Mouse (Mus musculus) heart, embryonic 15.5 days (tissue): Measurements from ENCODE around the gene Cux1. TPM values are rescaled to one million over a fixed set of nuclear protein-coding genes. Genes with fewer than 3 reads are reported as not detected.
A peak's percentile ranks its signal among the peaks of the same experiment; 100 is the strongest.

Source experiments
- ATAC-seq: fragments of 200-750 bp; cut with Nextera tagmentation; replicated peaks from 2 replicates; pipeline ENCODE4 v1.8.0; 2017; ENCODE audit warnings: low read depth, moderate TSS enrichment; ENCODE audit not compliant: insufficient number of reproducible peaks, insufficient read depth, low FRiP score
- H3K27ac ChIP-seq: fragments of 300-500 bp; sonication (generic); 2 replicates; pipeline ENCODE4 v1.5.1; 2015; ENCODE audit warnings: mild to moderate bottlenecking, inconsistent platforms
- H3K27me3 ChIP-seq: fragments of 300-500 bp; sonication (generic); 2 replicates; pipeline ENCODE4 v1.6.1; 2015; ENCODE audit warnings: inconsistent platforms
- H3K36me3 ChIP-seq: fragments of 300-500 bp; sonication (generic); 2 replicates; pipeline ENCODE4 v1.6.1; 2015; ENCODE audit warnings: mild to moderate bottlenecking, inconsistent platforms
- H3K4me1 ChIP-seq: fragments of 300-500 bp; sonication (generic); replicated peaks from 2 replicates; pipeline ENCODE4 v1.6.1; 2015; ENCODE audit warnings: inconsistent platforms
- H3K4me2 ChIP-seq: fragments of 300-500 bp; sonication (generic); 2 replicates; pipeline ENCODE4 v1.6.1; 2015; ENCODE audit warnings: inconsistent platforms, mild to moderate bottlenecking, moderate library complexity
- H3K4me3 ChIP-seq: fragments of 300-500 bp; sonication (generic); 2 replicates; pipeline ENCODE4 v1.5.1; 2015; ENCODE audit warnings: mild to moderate bottlenecking, inconsistent platforms
- H3K9ac ChIP-seq: fragments of 300-500 bp; sonication (generic); 2 replicates; pipeline ENCODE4 v1.6.1; 2015; ENCODE audit warnings: mild to moderate bottlenecking, inconsistent platforms
- H3K9me3 ChIP-seq: fragments of 300-500 bp; sonication (generic); replicated peaks from 2 replicates; pipeline ENCODE4 v1.6.1; 2016; ENCODE audit warnings: inconsistent platforms
- WGBS: fragments of 180-500 bp; shearing (Covaris S2); methylation state at CpG from one replicate; pipeline ENCODE4 v1.1.7; 2015; ENCODE audit warnings: mixed read lengths; 5-methylcytosine and 5-hydroxymethylcytosine counted together
- polyA plus RNA-seq: library from polyadenylated mRNA; unstranded; fragments of >200 nt; fragmentation: Nextera tagmentation; extraction: Ambion mirVana; gene quantifications from 2 replicates; pipeline ENCODE4 v1.2.1, GENCODE M21; 2015

The Cux1 gene
- polyA plus RNA-seq, 1 experiment from 2014 or later: 71.2 TPM

GRCm38 (mm10) chr5:136535204-136535603, 32.1 kb downstream of the Cux1 start:
- H3K27ac ChIP-seq: no peak overlapping the region
- peaks cover 72% of the 10 kb centered on the region for H3K4me1 ChIP-seq
- no peak for ATAC-seq

GRCm38 (mm10) chr5:136533371-136534276, 33.7 kb downstream of the Cux1 start:
- ATAC-seq: no peak
- Histone ChIP-seq H3K4me1 (peaks cover 58% of the 10 kb centered on the region), H3K9me3 (no peaks in the 10 kb centered on the region), H3K27me3 (no peaks in the 10 kb centered on the region), H3K4me3 (no peak overlapping the region), H3K27ac (no peak overlapping the region), H3K9ac (no peak overlapping the region), H3K36me3 (no peaks in the 10 kb centered on the region), H3K4me2 (no peak overlapping the region)
- 62% methylated on average over 11 of the region's 11 CpGs for WGBS

More at GRCm38 (mm10) chr5:136535204-136535603, 32.1 kb downstream of the Cux1 start:
- no peak overlapping the region for H3K9ac ChIP-seq
- 41% methylated on average over 1 of the region's 1 CpGs for WGBS
- no peaks in the 10 kb centered on the region for H3K27me3 ChIP-seq
- no peak overlapping the region for H3K4me3 ChIP-seq
- H3K36me3 ChIP-seq: no peaks in the 10 kb centered on the region
- no peaks in the 10 kb centered on the region for H3K9me3 ChIP-seq
- no peak overlapping the region for H3K4me2 ChIP-seq

- 0 out of 2 replicates have a peak, but pooled peaks have one; percentile 41 for ATAC-seq
- H3K36me3 ChIP-seq: no peaks in the 10 kb centered on the region
- no peak overlapping the region for H3K9ac ChIP-seq
- peaks cover 66% of the 10 kb centered on the region for H3K4me1 ChIP-seq
- H3K4me3 ChIP-seq: no peak overlapping the region
- H3K27me3 ChIP-seq: no peaks in the 10 kb centered on the region
- H3K27ac ChIP-seq: peak overlapping the region; percentile 64
- 44% methylated on average over 2 of the region's 2 CpGs for WGBS
- no peaks in the 10 kb centered on the region for H3K9me3 ChIP-seq
- H3K4me2 ChIP-seq: no peak overlapping the region
These were observed 35.5 kb downstream of the Cux1 start for GRCm38 (mm10) chr5:136531674-136532365.

GRCm38 (mm10) chr5:136530931-136531330, 36.4 kb downstream of the Cux1 start:
- WGBS: 71% methylated on average over 1 of the region's 1 CpGs
- H3K4me3 ChIP-seq: no peak overlapping the region
- H3K9me3 ChIP-seq: no peaks in the 10 kb centered on the region
- no peak for ATAC-seq
- no peaks in the 10 kb centered on the region for H3K36me3 ChIP-seq
- H3K27me3 ChIP-seq: no peaks in the 10 kb centered on the region
- no peak overlapping the region for H3K4me2 ChIP-seq
- H3K4me1 ChIP-seq: peaks cover 67% of the 10 kb centered on the region
- H3K27ac ChIP-seq: peak overlapping the region; percentile 64
- no peak overlapping the region for H3K9ac ChIP-seq

GRCm38 (mm10) chr5:136529165-136529564, 38.1 kb downstream of the Cux1 start:
- peaks cover 56% of the 10 kb centered on the region for H3K4me1 ChIP-seq
- H3K4me3 ChIP-seq: no peak overlapping the region
- no peaks in the 10 kb centered on the region for H3K9me3 ChIP-seq
- no peak overlapping the region for H3K9ac ChIP-seq
- no peak for ATAC-seq
- no peak overlapping the region for H3K27ac ChIP-seq
- H3K4me2 ChIP-seq: no peak overlapping the region
- H3K36me3 ChIP-seq: no peaks in the 10 kb centered on the region
- H3K27me3 ChIP-seq: no peaks in the 10 kb centered on the region

GRCm38 (mm10) chr5:136527871-136528270, 39.4 kb downstream of the Cux1 start:
- no peaks in the 10 kb centered on the region for H3K36me3 ChIP-seq
- no peak overlapping the region for H3K4me3 ChIP-seq
- H3K27ac ChIP-seq: peak overlapping the region; percentile 47
- no peak for ATAC-seq
- no peaks in the 10 kb centered on the region for H3K27me3 ChIP-seq
- peaks cover 53% of the 10 kb centered on the region for H3K4me1 ChIP-seq
- no peaks in the 10 kb centered on the region for H3K9me3 ChIP-seq
- 50% methylated on average over 1 of the region's 1 CpGs for WGBS
- no peak overlapping the region for H3K4me2 ChIP-seq
- no peak overlapping the region for H3K9ac ChIP-seq

GRCm38 (mm10) chr5:136526545-136526909, 40.8 kb downstream of the Cux1 start:
- H3K27ac ChIP-seq: no peak overlapping the region
- no peak for ATAC-seq
- WGBS: 80% methylated on average over 5 of the region's 5 CpGs

GRCm38 (mm10) chr5:136525896-136526544, 41.3 kb downstream of the Cux1 start:
- no peak overlapping the region for H3K4me2 ChIP-seq
- no peak overlapping the region for H3K27ac ChIP-seq
- peaks cover 48% of the 10 kb centered on the region for H3K4me1 ChIP-seq
- no peak overlapping the region for H3K4me3 ChIP-seq
- no peak for ATAC-seq
- H3K27me3 ChIP-seq: no peaks in the 10 kb centered on the region
- H3K9me3 ChIP-seq: no peaks in the 10 kb centered on the region
- 63% methylated on average over 9 of the region's 9 CpGs for WGBS
- H3K36me3 ChIP-seq: no peaks in the 10 kb centered on the region
- H3K9ac ChIP-seq: no peak overlapping the region

More at GRCm38 (mm10) chr5:136526545-136526909, 40.8 kb downstream of the Cux1 start:
- H3K4me3 ChIP-seq: no peak overlapping the region
- H3K9me3 ChIP-seq: no peaks in the 10 kb centered on the region
- H3K27me3 ChIP-seq: no peaks in the 10 kb centered on the region
- H3K4me1 ChIP-seq: peaks cover 51% of the 10 kb centered on the region
- H3K4me2 ChIP-seq: no peak overlapping the region
- no peaks in the 10 kb centered on the region for H3K36me3 ChIP-seq
- no peak overlapping the region for H3K9ac ChIP-seq

GRCm38 (mm10) chr5:136522843-136523463, 44.3 kb downstream of the Cux1 start:
- WGBS: 18% methylated on average over 3 of the region's 3 CpGs
- Histone ChIP-seq H3K4me3 (no peak overlapping the region), H3K27ac (peak overlapping the region; percentile 48), H3K4me1 (peaks cover 46% of the 10 kb centered on the region), H3K36me3 (no peaks in the 10 kb centered on the region), H3K4me2 (no peak overlapping the region), H3K9me3 (no peaks in the 10 kb centered on the region), H3K27me3 (no peaks in the 10 kb centered on the region), H3K9ac (no peak overlapping the region)
- ATAC-seq: no peak

GRCm38 (mm10) chr5:136521656-136522055, 45.6 kb downstream of the Cux1 start:
- Histone ChIP-seq H3K36me3 (no peaks in the 10 kb centered on the region), H3K9me3 (no peaks in the 10 kb centered on the region), H3K27me3 (no peaks in the 10 kb centered on the region), H3K9ac (no peak overlapping the region), H3K4me1 (peaks cover 40% of the 10 kb centered on the region), H3K4me3 (no peak overlapping the region), H3K27ac (peak overlapping the region; percentile 15), H3K4me2 (no peak overlapping the region)
- WGBS: 75% methylated on average over 3 of the region's 3 CpGs
- ATAC-seq: no peak
